Mouse (Mus musculus) CH12.LX (cell line): Measurements from ENCODE around the gene Krt72. TPM values are rescaled to one million over a fixed set of nuclear protein-coding genes. Genes with fewer than 3 reads are reported as not detected.

Experiments used
- DNase-seq: peaks from one replicate; pipeline ENCODE4 v3.0.0-alpha.2; 2013; ENCODE audit errors: extremely low read depth
- H3K27ac ChIP-seq: 2 replicates; pipeline ENCODE4 v1.5.1; 2012; ENCODE audit warnings: low read depth, mild to moderate bottlenecking, control low read depth, moderate library complexity; ENCODE audit not compliant: insufficient read depth
- H3K27me3 ChIP-seq: replicated peaks from 2 replicates; pipeline ENCODE3; 2012; ENCODE audit warnings: inconsistent platforms
- H3K36me3 ChIP-seq, 2 experiments: replicated peaks in 1 of 2; 2 replicates each; pipeline versions ENCODE3 to v1.6.1; 2012; ENCODE audit warnings: inconsistent platforms in 1 of 2, low read length in 1 of 2, mild to moderate bottlenecking in 1 of 2, mixed read lengths in 1 of 2, moderate library complexity in 1 of 2; ENCODE audit not compliant: control insufficient read depth in 1 of 2, insufficient read depth in 1 of 2
- H3K4me1 ChIP-seq, 2 experiments: 2 replicates each; pipeline ENCODE4 v1.6.1; 2012; ENCODE audit warnings: inconsistent platforms in 1 of 2, moderate library complexity in 1 of 2; ENCODE audit not compliant: insufficient read depth in 2 of 2, control insufficient read depth in 1 of 2
- H3K4me2 ChIP-seq: 2 replicates; pipeline ENCODE4 v1.6.1; 2012; ENCODE audit warnings: low read depth, mild to moderate bottlenecking, control low read depth; ENCODE audit not compliant: poor library complexity, insufficient read depth, severe bottlenecking
- H3K4me3 ChIP-seq, 3 experiments: fragments of 150-350 bp in 1 of 3; sonication (generic) in 1 of 3; replicated peaks in 1 of 3; 2 replicates each; pipeline versions ENCODE3 to v1.5.1; 2011 to 2012; ENCODE audit warnings: low read depth in 2 of 3, low read length in 2 of 3, mild to moderate bottlenecking in 2 of 3, moderate library complexity in 2 of 3, control low read depth in 1 of 3, improper control_type of control experiment in 1 of 3, inconsistent platforms in 1 of 3, mixed read lengths in 1 of 3; ENCODE audit not compliant: poor library complexity in 1 of 3
- H3K79me2 ChIP-seq: replicated peaks from 2 replicates; pipeline ENCODE4 v1.6.1; 2012; ENCODE audit warnings: mild to moderate bottlenecking, moderate library complexity; ENCODE audit not compliant: control insufficient read depth, poor library complexity, insufficient read depth, severe bottlenecking; ENCODE audit errors: extremely low read depth
- H3K9ac ChIP-seq: 2 replicates; pipeline ENCODE4 v1.6.1; 2012; ENCODE audit warnings: low read depth, mild to moderate bottlenecking, control low read depth, moderate library complexity; ENCODE audit not compliant: insufficient read depth
- H3K9me3 ChIP-seq: replicated peaks from 2 replicates; pipeline ENCODE3; 2012; ENCODE audit warnings: low read length, inconsistent platforms, mixed read lengths
- CHD2 ChIP-seq: IDR thresholded peaks from 2 replicates; pipeline ENCODE4 v1.6.1; 2011; ENCODE audit warnings: low read length, improper control_type of control experiment
- ETS1 ChIP-seq: conservative IDR thresholded peaks from 2 replicates; pipeline ENCODE4 v1.6.1; 2012; ENCODE audit warnings: low read depth, mild to moderate bottlenecking, inconsistent platforms, low read length, improper control_type of control experiment, moderate library complexity
- SIN3A ChIP-seq: IDR thresholded peaks from 2 replicates; pipeline ENCODE4 v1.6.1; 2012; ENCODE audit warnings: low read length, improper control_type of control experiment, inconsistent platforms
- UBTF ChIP-seq: IDR thresholded peaks from 2 replicates; pipeline ENCODE4 v1.6.1; 2012; ENCODE audit warnings: low read depth, mild to moderate bottlenecking, inconsistent platforms, low read length, improper control_type of control experiment, moderate library complexity
- ZNF384 ChIP-seq: IDR thresholded peaks from 2 replicates; pipeline ENCODE4 v1.6.1; 2012; ENCODE audit warnings: low read depth, low read length, improper control_type of control experiment, inconsistent platforms
- dilution Hi-C: fragments of 300-500 bp; cut with MboI; formaldehyde crosslinking; loops from 2 replicates; pipeline ENCODE4 v1.14.3; 2020; ENCODE audit warnings: low sequenced_read_pairs; ENCODE audit not compliant: extremely low pct_unique_long_range_greater_than_20kb, extremely low pct_ligation_motif_present
- in situ Hi-C: fragments of 300-500 bp; cut with MboI; formaldehyde crosslinking; loops from 3 replicates; pipeline ENCODE4 v1.14.3; 2019; ENCODE audit warnings: low sequenced_read_pairs, low pct_ligation_motif_present, low pct_unique_long_range_greater_than_20kb, mixed read lengths
- polyA plus RNA-seq: library from polyadenylated mRNA; unstranded; fragments of >175 nt; gene quantifications from 2 replicates; pipeline ENCODE4 v1.2.1, GENCODE M21; 2012; ENCODE audit warnings: low read depth; ENCODE audit not compliant: insufficient read length
- total RNA-seq, 2 experiments: library from RNA; depleted of rRNA; stranded (reverse); fragments of 300-350 nt in 1 of 2; fragments of >200 nt in 1 of 2; gene quantifications; 2 replicates each; pipeline ENCODE4 v1.2.3; 2012 to 2014

Krt72 gene
- total and polyA plus RNA-seq, 3 experiments, result not detected

- Histone ChIP-seq H3K79me2 (no peaks in the 10 kb centered on the region), H3K4me1 (no peaks in the 10 kb centered on the region), H3K4me3 (no peak overlapping the region), H3K4me2 (no peak overlapping the region), H3K27me3 (peaks cover 94% of the 10 kb centered on the region), H3K9ac (no peak overlapping the region), H3K9me3 (no peaks in the 10 kb centered on the region), H3K27ac (no peak overlapping the region), H3K36me3 (no peaks in the 10 kb centered on the region)
- no peak for TF ChIP-seq SIN3A
- in situ Hi-C loops, result no loop called here
- DNase-seq, result no peak
- dilution Hi-C loops, result no loop called here
These were observed 48.5 kb downstream of the Krt72 start for GRCm38 (mm10) chr15:101737786-101738185.

GRCm38 (mm10) chr15:101730653-101731052, 55.6 kb downstream of the Krt72 start:
- DNase-seq, result no peak
- Histone ChIP-seq H3K4me1 (no peaks in the 10 kb centered on the region), H3K79me2 (no peaks in the 10 kb centered on the region), H3K36me3 (no peaks in the 10 kb centered on the region), H3K4me3 (no peak overlapping the region), H3K9ac (no peak overlapping the region), H3K27me3 (peaks cover 91% of the 10 kb centered on the region), H3K27ac (no peak overlapping the region), H3K9me3 (no peaks in the 10 kb centered on the region), H3K4me2 (no peak overlapping the region)
- TF ChIP-seq ZNF384 (no peak), UBTF (no peak), CHD2 (no peak), ETS1 (no peak)
- in situ Hi-C loops (no loop called here), dilution Hi-C loops (no loop called here)

Other genes starting within 250 kb of the Krt72 start
- not detected in 2 replicates for gene Krt82, start 235.8 kb downstream of the Krt72 start, total RNA-seq (2012; rRNA removed)
- gene Krt82, start 235.8 kb downstream of the Krt72 start, total RNA-seq (2014; rRNA removed), result not detected in 2 replicates
- not detected in 2 replicates for gene Krt82, start 235.8 kb downstream of the Krt72 start, polyA plus RNA-seq
- not detected in 2 replicates for gene Krt90, start 223.5 kb downstream of the Krt72 start, total RNA-seq (2012; rRNA removed)
- not detected in 2 replicates for gene Krt90, start 223.5 kb downstream of the Krt72 start, total RNA-seq (2014; rRNA removed)
- not detected in 2 replicates for gene Krt90, start 223.5 kb downstream of the Krt72 start, polyA plus RNA-seq
- gene Krt75, start 212.6 kb downstream of the Krt72 start, total RNA-seq (2012; rRNA removed), result not detected in 2 replicates
- not detected in 2 replicates for gene Krt75, start 212.6 kb downstream of the Krt72 start, total RNA-seq (2014; rRNA removed)
- not detected in 2 replicates for gene Krt75, start 212.6 kb downstream of the Krt72 start, polyA plus RNA-seq
- not detected in 2 replicates for gene Gm5414, start 158.3 kb downstream of the Krt72 start, total RNA-seq (2012; rRNA removed)
- gene Gm5414, start 158.3 kb downstream of the Krt72 start, total RNA-seq (2014; rRNA removed), result not detected in 2 replicates
- not detected in 2 replicates for gene Gm5414, start 158.3 kb downstream of the Krt72 start, polyA plus RNA-seq
- gene Gm5478, start 139.1 kb downstream of the Krt72 start, total RNA-seq (2012; rRNA removed), result not detected in 2 replicates
- not detected in 2 replicates for gene Gm5478, start 139.1 kb downstream of the Krt72 start, total RNA-seq (2014; rRNA removed)
- not detected in 2 replicates for gene Gm5478, start 139.1 kb downstream of the Krt72 start, polyA plus RNA-seq
- not detected in 2 replicates for gene Krt6b, start 106.2 kb downstream of the Krt72 start, total RNA-seq (2012; rRNA removed)
- gene Krt6b, start 106.2 kb downstream of the Krt72 start, total RNA-seq (2014; rRNA removed), result not detected in 2 replicates
- not detected in 2 replicates for gene Krt6b, start 106.2 kb downstream of the Krt72 start, polyA plus RNA-seq
- not detected in 2 replicates for gene Krt6a, start 92.2 kb downstream of the Krt72 start, total RNA-seq (2012; rRNA removed)
- not detected in 2 replicates for gene Krt6a, start 92.2 kb downstream of the Krt72 start, total RNA-seq (2014; rRNA removed)
- not detected in 2 replicates for gene Krt6a, start 92.2 kb downstream of the Krt72 start, polyA plus RNA-seq
- gene Krt5, start 73.6 kb downstream of the Krt72 start, total RNA-seq (2012; rRNA removed), result not detected in 2 replicates
- gene Krt5, start 73.6 kb downstream of the Krt72 start, total RNA-seq (2014; rRNA removed), result not detected in 2 replicates
- gene Krt5, start 73.6 kb downstream of the Krt72 start, polyA plus RNA-seq, result not detected in 2 replicates
- gene Krt71, start 43.4 kb downstream of the Krt72 start, total RNA-seq (2012; rRNA removed), result not detected in 2 replicates
- gene Krt71, start 43.4 kb downstream of the Krt72 start, total RNA-seq (2014; rRNA removed), result not detected in 2 replicates
- gene Krt71, start 43.4 kb downstream of the Krt72 start, polyA plus RNA-seq, result not detected in 2 replicates
- not detected in 2 replicates for gene Krt73, start 15.9 kb upstream of the Krt72 start, total RNA-seq (2012; rRNA removed)
- not detected in 2 replicates for gene Krt73, start 15.9 kb upstream of the Krt72 start, total RNA-seq (2014; rRNA removed)
- not detected in 2 replicates for gene Krt73, start 15.9 kb upstream of the Krt72 start, polyA plus RNA-seq
- gene Krt2, start 31.7 kb upstream of the Krt72 start, total RNA-seq (2012; rRNA removed), result not detected in 2 replicates
- gene Krt2, start 31.7 kb upstream of the Krt72 start, total RNA-seq (2014; rRNA removed), result not detected in 2 replicates
- gene Krt2, start 31.7 kb upstream of the Krt72 start, polyA plus RNA-seq, result not detected in 2 replicates
- gene Krt1, start 64.3 kb upstream of the Krt72 start, total RNA-seq (2012; rRNA removed), result not detected in 2 replicates
- not detected in 2 replicates for gene Krt1, start 64.3 kb upstream of the Krt72 start, total RNA-seq (2014; rRNA removed)
- gene Krt1, start 64.3 kb upstream of the Krt72 start, polyA plus RNA-seq, result not detected in 2 replicates
- not detected in 2 replicates for gene Krt77, start 83.2 kb upstream of the Krt72 start, total RNA-seq (2012; rRNA removed)
- not detected in 2 replicates for gene Krt77, start 83.2 kb upstream of the Krt72 start, total RNA-seq (2014; rRNA removed)
- not detected in 2 replicates for gene Krt77, start 83.2 kb upstream of the Krt72 start, polyA plus RNA-seq
- not detected in 2 replicates for gene Krt76, start 106.5 kb upstream of the Krt72 start, total RNA-seq (2012; rRNA removed)
- not detected in 2 replicates for gene Krt76, start 106.5 kb upstream of the Krt72 start, total RNA-seq (2014; rRNA removed)
- not detected in 2 replicates for gene Krt76, start 106.5 kb upstream of the Krt72 start, polyA plus RNA-seq
- gene Krt4, start 138.3 kb upstream of the Krt72 start, total RNA-seq (2012; rRNA removed), result not detected in 2 replicates
- not detected in 2 replicates for gene Krt4, start 138.3 kb upstream of the Krt72 start, total RNA-seq (2014; rRNA removed)
- not detected in 2 replicates for gene Krt4, start 138.3 kb upstream of the Krt72 start, polyA plus RNA-seq
- not detected in 2 replicates for gene Krt79, start 153.9 kb upstream of the Krt72 start, total RNA-seq (2012; rRNA removed)
- not detected in 2 replicates for gene Krt79, start 153.9 kb upstream of the Krt72 start, total RNA-seq (2014; rRNA removed)
- not detected in 2 replicates for gene Krt79, start 153.9 kb upstream of the Krt72 start, polyA plus RNA-seq
- gene Krt78, start 167.8 kb upstream of the Krt72 start, total RNA-seq (2012; rRNA removed), result not detected in 2 replicates
- not detected in 2 replicates for gene Krt78, start 167.8 kb upstream of the Krt72 start, total RNA-seq (2014; rRNA removed)
- not detected in 2 replicates for gene Krt78, start 167.8 kb upstream of the Krt72 start, polyA plus RNA-seq
- gene Krt8, start 218.0 kb upstream of the Krt72 start, total RNA-seq (2012; rRNA removed), result not detected in 2 replicates
- gene Krt8, start 218.0 kb upstream of the Krt72 start, total RNA-seq (2014; rRNA removed), result not detected in 2 replicates
- not detected in 2 replicates for gene Krt8, start 218.0 kb upstream of the Krt72 start, polyA plus RNA-seq
- gene Krt18, start 241.7 kb upstream of the Krt72 start, total RNA-seq (2012; rRNA removed), result 0.13 and 0.21 TPM in 2 replicates
- not detected in 2 replicates for gene Krt18, start 241.7 kb upstream of the Krt72 start, total RNA-seq (2014; rRNA removed)
- not detected in 2 replicates for gene Krt18, start 241.7 kb upstream of the Krt72 start, polyA plus RNA-seq